Mouse (Mus musculus) testis, adult 2 months (tissue): ENCODE results near the gene Drap1.

Experiments used
- CTCF ChIP-seq: fragments of 200-500 bp; IDR thresholded peaks from 2 replicates; pipeline ENCODE4 v1.5.1; 2012; ENCODE audit warnings: low read depth, mild to moderate bottlenecking, inconsistent platforms, low read length, moderate library complexity; ENCODE audit not compliant: control insufficient read depth, insufficient read depth, insufficient replicate concordance
- POLR2A ChIP-seq: fragments of 200-500 bp; IDR thresholded peaks from 2 replicates; pipeline ENCODE4 v1.6.1; 2012; ENCODE audit warnings: low read depth, mild to moderate bottlenecking, inconsistent platforms, low read length, moderate library complexity; ENCODE audit not compliant: control insufficient read depth

DNA sequence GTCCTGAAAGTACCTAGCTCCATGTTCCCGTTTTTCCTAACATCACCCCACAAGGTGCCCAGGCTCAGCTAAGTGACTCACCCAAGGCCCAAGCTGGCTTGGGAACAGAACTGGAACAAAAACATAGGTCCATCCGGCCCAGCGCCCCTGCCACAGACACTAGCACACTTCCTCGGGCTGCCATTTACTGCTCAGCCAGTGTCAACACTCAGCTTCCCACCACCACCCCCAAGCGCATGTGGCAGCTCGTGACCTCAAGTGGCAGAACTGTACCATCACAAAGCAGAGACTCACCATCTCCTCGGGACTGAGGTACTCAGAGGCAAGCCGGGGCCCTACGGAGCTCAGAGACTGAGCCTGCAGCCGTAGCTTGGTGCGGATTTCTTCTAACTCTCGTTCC is 41.5 kb downstream of the Drap1 start:
- TF ChIP-seq POLR2A = no peak
- no peak for TF ChIP-seq CTCF
